Mouse (Mus musculus) lung, adult 2 months (tissue): ENCODE results near the gene Fkbp5. TPM values are rescaled to one million over a fixed set of nuclear protein-coding genes. Genes with fewer than 3 reads are reported as not detected.
A peak's percentile ranks its signal among the peaks of the same experiment; 100 is the strongest.

Experiments
- DNase-seq: peaks from one replicate; pipeline ENCODE4 v3.0.0; 2022
- H3K4me1 ChIP-seq: fragments of 200-500 bp; 2 replicates; pipeline ENCODE4 v1.6.1; 2011; ENCODE audit warnings: low read length; ENCODE audit not compliant: control insufficient read depth, insufficient read depth
- H3K4me3 ChIP-seq: fragments of 200-500 bp; replicated peaks from 2 replicates; pipeline ENCODE3; 2011; ENCODE audit warnings: low read depth, mild to moderate bottlenecking, control low read depth, low read length; ENCODE audit errors: extremely low read depth
- CTCF ChIP-seq: fragments of 200-500 bp; IDR thresholded peaks from 2 replicates; pipeline ENCODE4 v1.5.1; 2011; ENCODE audit warnings: mild to moderate bottlenecking, low read length, control low read depth; ENCODE audit not compliant: insufficient read depth
- POLR2A ChIP-seq: fragments of 200-500 bp; IDR thresholded peaks from 2 replicates; pipeline ENCODE4 v1.6.1; 2011; ENCODE audit warnings: low read depth, mild to moderate bottlenecking, control low read depth, low read length, borderline replicate concordance; ENCODE audit errors: extremely low read depth
- WGBS: fragments of 180-500 bp; shearing (Covaris S2); methylation state at CpG from one replicate; pipeline ENCODE4 v1.1.7; 2018; 5-methylcytosine and 5-hydroxymethylcytosine counted together
- polyA plus RNA-seq: library from polyadenylated mRNA; depleted of rRNA; stranded (reverse); fragments of >200 nt; gene quantifications from 2 replicates; pipeline ENCODE4 v1.2.3, GENCODE M21; 2012

The Fkbp5 gene
- polyA plus RNA-seq, 1 experiment, result 8.8 TPM

DNA sequence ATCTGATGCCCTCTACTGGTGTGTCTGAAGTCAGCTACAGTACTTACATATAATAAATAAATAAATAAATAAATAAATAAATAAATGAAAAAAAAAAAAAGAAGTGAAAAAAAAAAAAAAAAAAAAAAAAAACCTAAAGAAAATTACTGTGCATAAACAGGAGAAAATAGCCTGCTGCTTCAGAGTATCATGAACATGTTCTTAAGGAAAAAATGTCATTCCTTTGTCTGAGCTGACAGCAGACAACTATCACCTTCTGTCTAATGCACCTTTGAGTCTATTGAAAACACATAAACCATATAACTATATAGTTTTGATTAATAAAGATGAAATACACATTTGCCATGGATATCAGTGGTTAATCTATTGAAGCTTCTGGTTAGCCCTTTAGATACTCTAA, 40.9 kb downstream of the Fkbp5 start:
- DNase-seq, result no peak
- H3K4me1 ChIP-seq, result peaks cover 5% of the 10 kb centered on the region; the same call in 1 of the 2 replicates
- no peak overlapping the region for H3K4me3 ChIP-seq
- TF ChIP-seq CTCF (no peak), POLR2A (no peak)

DNA sequence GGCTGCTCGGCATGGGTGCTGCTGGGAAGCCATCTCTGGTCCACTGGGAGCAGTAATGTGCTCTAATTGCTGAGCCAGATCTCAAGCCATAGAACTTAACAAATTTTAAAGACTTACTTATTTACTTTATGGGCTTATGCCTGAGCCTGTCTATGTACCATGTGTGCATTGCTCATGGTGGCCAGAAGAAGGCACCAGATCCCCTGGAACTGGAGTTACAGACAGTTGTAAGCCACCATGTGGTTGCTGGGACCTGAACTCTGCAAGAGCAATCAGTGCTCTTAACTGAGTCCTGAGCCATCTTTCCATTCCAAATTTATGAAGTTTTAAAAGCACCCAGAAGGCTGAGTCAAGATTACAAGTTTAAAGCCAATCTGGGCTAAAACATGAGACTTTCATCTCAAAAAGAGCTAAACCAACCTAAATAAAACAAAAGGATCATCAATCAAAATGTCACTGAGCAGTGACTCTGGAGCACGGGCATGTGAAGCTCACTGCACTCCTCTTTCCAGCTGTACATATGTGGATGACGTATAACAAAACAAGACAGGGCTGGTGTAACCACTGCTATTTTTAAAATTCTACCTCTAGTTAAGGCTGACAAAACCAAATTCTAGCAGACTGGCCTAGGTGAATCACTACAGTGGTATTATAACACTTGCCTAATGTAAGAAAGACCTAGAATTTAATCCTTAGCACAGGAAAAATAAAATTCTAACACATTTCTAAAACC, 41.6 kb downstream of the Fkbp5 start:
- DNase-seq, result no peak
- 85% methylated on average over 3 of the region's 3 CpGs for WGBS
- Histone ChIP-seq H3K4me1 (peaks cover 5% of the 10 kb centered on the region; the same call in 1 of the 2 replicates), H3K4me3 (no peak overlapping the region)
- TF ChIP-seq POLR2A (no peak), CTCF (peak; percentile 21; the same call in 1 of the 2 replicates)

DNA sequence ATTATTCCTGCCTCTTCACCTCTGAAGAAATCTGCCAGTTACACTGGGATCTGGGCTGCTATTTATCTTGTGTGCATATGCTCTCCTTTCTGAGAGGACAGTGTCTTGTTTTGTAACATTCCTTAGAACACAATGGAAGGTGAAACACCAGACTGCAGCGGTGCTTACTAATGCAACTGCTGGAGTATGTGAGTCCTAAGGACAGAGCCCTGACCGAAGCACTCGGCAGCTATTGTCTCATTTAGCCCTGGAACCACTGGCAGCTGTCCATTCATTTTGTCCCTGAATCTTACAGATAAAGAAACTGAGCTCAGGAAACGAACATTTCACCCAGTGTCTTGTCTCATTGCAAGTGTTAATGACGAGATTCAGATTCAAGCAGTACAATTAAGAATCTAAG, 44.6 kb downstream of the Fkbp5 start:
- no peak overlapping the region for H3K4me3 ChIP-seq
- no peak for DNase-seq
- 37% methylated on average over 5 of the region's 5 CpGs for WGBS
- TF ChIP-seq CTCF, result no peak
- no peak for TF ChIP-seq POLR2A
- peaks cover 5% of the 10 kb centered on the region for H3K4me1 ChIP-seq

DNA sequence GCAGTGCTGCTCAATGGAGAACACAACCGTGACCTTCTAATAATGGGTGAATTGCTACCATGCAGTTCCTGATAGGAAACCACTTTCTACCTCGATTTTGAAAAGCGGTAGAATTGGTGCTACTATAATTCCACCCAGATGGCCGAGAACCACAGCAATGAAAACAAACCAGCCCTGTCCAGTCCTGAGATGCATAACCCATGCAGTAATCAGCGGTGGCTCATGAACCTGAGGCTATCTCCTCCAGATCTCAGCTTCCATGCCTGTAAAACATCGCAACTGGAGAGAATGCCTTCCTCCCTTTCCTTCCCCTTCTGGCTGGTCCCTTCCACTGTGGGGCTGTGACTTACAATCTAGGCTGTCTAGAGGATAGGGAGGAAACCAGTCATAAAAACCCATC, 46.5 kb downstream of the Fkbp5 start:
- peaks cover 5% of the 10 kb centered on the region for H3K4me1 ChIP-seq
- H3K4me3 ChIP-seq, result no peak overlapping the region
- DNase-seq, result no peak
- TF ChIP-seq CTCF (no peak), POLR2A (no peak)
- 72% methylated on average over 6 of the region's 6 CpGs for WGBS

DNA sequence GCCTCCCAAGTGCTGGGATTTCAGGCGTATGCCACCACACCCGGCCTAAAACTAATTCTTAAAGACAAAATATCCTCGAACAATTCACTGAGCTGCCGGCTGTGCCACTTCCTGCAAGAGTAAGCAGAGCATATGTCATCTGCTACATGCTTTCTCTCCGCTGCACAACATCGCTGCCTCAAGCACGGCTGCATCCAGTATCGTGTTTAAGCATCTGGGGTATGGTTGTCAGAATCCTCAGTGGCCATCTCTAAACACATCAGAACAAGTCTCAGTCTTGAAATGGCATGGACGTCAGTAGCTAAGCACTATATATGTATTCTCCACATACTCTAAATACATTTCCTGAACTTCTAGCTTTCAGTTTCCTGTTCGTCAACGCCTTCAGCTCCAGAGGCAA, 49.6 kb downstream of the Fkbp5 start:
- H3K4me1 ChIP-seq, result peaks cover 4% of the 10 kb centered on the region
- WGBS, result 28% methylated on average over 11 of the region's 11 CpGs
- DNase-seq, result no peak
- peak overlapping the region; percentile 55 for H3K4me3 ChIP-seq
- TF ChIP-seq CTCF (no peak), POLR2A (no peak)

DNA sequence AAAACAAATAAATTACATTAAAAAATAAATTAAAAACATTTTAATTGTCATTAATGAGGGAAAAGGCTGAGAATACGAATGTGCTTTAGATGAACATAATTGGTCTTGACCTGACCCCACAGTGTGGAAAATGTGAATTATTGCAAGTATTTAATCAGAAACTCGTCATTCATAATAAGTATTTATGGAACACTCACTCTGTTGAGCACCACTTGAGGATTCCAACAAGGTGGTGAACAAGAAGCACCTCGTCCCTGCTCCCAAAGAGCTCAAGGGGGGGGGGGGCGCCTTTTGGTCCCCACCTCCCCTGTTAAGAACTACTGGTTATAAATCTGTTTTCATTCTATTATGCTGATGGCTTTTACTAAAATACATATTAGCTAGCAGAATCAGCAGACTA, 51.4 kb downstream of the Fkbp5 start:
- no peak for TF ChIP-seq POLR2A
- no peak for TF ChIP-seq CTCF
- DNase-seq, result no peak
- 73% methylated on average over 4 of the region's 4 CpGs for WGBS
- Histone ChIP-seq H3K4me3 (no peak overlapping the region), H3K4me1 (no peaks in the 10 kb centered on the region; the same call in none of the 2 replicates)

DNA sequence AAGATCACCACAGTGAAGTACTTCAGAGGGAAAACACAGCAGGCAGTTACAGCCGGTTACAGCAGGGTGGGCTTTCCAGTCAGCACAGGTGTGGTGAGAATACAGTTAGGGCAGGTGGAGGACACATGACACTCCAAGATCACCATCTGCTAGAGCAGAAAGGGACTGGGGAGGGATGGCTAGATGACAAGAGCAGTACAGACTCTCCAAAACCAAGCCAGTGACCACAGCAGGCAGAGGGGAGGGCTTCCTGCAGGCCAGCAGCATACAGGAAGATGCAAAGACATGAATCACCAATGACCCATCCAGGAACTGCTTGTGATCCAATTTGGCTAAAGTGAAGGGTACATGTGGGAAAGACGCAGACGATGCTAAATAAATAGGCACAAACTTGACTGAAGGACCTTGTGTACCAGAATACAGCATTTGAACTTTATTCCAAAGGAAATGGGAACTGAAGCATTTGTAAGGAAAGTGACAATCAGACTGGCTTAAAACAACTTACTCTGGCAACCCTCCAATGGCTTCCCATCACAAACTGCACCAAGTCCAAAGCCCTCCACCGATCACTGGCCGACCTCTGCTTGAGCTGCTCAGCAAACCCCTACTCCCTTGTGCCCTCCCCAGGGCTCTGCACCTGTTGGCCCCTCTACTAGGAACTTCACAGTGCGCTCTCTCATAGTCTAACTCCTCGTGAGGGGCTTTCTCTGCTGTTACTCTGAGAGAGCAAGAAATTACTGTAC, 53.5 kb downstream of the Fkbp5 start:
- DNase-seq, result no peak
- no peaks in the 10 kb centered on the region; the same call in none of the 2 replicates for H3K4me1 ChIP-seq
- TF ChIP-seq CTCF (no peak), POLR2A (no peak)
- 46% methylated on average over 7 of the region's 7 CpGs for WGBS
- no peak overlapping the region for H3K4me3 ChIP-seq

DNA sequence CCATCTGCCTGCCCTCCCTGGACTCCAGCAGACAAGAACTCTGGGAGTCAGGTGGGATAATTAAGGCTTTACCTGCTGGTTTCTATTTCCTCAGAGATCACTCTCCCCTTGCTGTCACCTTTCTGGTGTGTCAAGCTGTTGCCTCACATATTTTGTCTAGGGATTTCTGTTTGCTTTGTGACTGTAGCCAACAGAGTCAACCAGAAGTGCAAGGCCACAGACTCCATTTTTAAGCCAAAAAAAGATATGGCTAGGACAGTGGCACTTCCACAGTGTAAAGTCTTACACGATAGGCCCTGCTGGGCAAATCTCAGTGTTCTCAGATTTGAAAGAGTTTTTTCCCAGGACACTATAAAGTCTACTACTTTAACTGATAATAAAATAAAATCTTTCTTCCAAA, 56.9 kb downstream of the Fkbp5 start:
- WGBS, result 81% methylated on average over 1 of the region's 1 CpGs
- TF ChIP-seq POLR2A (no peak), CTCF (no peak)
- H3K4me3 ChIP-seq, result no peak overlapping the region
- no peak for DNase-seq
- no peaks in the 10 kb centered on the region; the same call in 1 of the 2 replicates for H3K4me1 ChIP-seq

DNA sequence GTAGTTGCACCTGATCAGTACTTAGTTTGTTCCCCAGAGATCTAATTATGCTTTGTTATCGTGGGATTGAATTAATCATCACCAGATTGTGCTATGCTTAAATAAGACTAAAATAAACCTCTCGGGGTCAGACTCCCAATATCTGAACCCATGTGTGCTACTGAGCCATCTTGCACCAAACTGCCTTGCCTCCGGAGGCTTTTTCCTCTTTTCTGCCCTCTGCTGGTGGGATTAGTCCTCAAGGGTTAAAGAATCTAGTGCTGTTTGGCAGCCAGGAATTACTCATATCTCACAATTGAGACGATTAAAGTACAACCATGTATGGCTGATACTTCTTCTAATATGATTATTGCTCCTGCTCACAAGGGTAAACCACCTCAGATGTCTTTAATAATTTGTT, 62.2 kb downstream of the Fkbp5 start:
- no peaks in the 10 kb centered on the region for H3K4me1 ChIP-seq
- no peak for DNase-seq
- H3K4me3 ChIP-seq, result no peak overlapping the region
- WGBS, result 42% methylated on average over 4 of the region's 4 CpGs
- peak; percentile 49 for TF ChIP-seq CTCF
- no peak for TF ChIP-seq POLR2A

DNA sequence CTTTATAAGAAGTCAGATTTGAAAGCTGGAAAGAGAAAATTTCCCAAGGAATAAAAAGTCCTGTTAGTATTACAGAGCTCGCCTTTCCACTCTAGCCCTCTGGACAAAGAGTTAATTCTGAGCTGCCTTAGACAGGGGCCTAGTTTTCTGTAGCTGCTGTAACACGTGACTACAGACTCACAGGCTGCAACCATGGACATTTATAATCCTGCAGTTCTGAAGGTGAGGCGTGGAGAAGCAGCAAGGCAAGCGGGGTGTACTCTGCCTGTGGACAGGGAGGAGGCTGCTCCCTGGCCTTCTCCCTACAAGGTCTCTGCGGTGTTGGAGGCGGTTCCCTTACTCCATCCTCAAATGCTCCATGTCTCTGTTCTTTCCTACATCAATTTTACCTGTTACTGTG, 64.4 kb downstream of the Fkbp5 start:
- no peak for TF ChIP-seq CTCF
- no peak for TF ChIP-seq POLR2A
- no peaks in the 10 kb centered on the region for H3K4me1 ChIP-seq
- H3K4me3 ChIP-seq, result no peak overlapping the region
- DNase-seq, result no peak
- 81% methylated on average over 6 of the region's 6 CpGs for WGBS
